Mouse (Mus musculus): Measurements from ENCODE around the gene Actr1b.
"Not testable (repeated sequence)": the region's sequence is repeated elsewhere in the genome, so short reads cannot be mapped to it uniquely, and the experiment has no call there.

Gene Actr1b

GRCm38 (mm10) chr1:36697030-36697429 lies 17.2 kb downstream of the Actr1b start:
- DNase-seq (ENCODE audit: low spot score), result no peak

GRCm38 (mm10) chr1:36696411-36696810 lies 17.8 kb downstream of the Actr1b start:
- no peak for DNase-seq (ENCODE audit: low spot score)

DNA sequence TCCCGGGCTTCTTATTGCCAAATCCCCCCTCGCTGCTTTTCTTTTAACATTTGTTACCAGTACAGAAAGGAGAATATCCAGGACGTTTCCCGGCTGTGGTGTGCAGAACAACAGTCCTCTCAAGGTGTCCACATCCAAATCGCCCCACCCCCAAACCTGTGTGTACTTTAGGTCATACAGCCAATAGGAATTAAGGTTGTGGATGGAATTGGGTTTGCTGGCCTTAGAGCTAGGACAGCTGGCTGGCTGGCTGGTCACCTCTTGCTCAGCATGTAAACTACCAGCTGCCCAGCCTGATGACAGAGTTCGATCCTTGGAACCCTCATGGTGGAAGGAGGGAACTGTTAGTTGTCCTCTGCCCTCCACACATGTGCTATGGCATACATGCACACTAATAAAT lies 19.4 kb downstream of the Actr1b start:
- DNase-seq (ENCODE audit: low spot score), result no peak

GRCm38 (mm10) chr1:36691271-36692155 lies 22.7 kb downstream of the Actr1b start, which contains the start of gene Cox5b:
Gene Cox5b (plus strand): TSS chr1:36691449.
- DNase-seq (ENCODE audit: low spot score), result peak; percentile 96

DNA sequence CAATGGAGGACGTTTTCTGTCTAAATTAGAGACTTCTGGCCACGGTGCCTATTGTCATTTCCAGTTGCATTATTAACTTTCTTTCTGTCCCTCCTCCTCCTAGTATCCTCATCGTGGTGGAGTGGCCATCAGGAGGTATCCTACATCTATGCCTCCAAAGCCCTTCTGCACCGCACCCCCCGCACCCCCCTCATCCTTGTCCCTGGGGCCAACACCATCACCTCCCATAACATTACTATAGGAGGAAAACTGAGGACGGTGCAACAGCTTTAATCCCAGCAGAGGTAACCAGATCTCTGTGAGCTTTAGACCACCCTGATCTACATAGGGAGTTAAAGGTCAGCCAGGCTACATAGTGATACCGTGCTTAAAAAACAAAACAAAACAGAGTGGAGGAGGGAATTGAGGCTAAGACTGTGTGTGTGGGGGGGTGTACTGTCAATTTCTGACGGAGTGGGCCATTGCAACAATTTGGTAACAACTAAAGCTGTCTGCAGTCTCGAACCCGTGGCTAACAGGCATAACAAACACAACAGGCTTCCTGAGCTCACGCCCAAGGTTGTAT lies 23.5 kb downstream of the Actr1b start:
- no peak for DNase-seq (ENCODE audit: low spot score)

- DNase-seq (ENCODE audit: low spot score), result peak; percentile 64
These were observed 30.3 kb downstream of the Actr1b start for GRCm38 (mm10) chr1:36683810-36684467.

DNA sequence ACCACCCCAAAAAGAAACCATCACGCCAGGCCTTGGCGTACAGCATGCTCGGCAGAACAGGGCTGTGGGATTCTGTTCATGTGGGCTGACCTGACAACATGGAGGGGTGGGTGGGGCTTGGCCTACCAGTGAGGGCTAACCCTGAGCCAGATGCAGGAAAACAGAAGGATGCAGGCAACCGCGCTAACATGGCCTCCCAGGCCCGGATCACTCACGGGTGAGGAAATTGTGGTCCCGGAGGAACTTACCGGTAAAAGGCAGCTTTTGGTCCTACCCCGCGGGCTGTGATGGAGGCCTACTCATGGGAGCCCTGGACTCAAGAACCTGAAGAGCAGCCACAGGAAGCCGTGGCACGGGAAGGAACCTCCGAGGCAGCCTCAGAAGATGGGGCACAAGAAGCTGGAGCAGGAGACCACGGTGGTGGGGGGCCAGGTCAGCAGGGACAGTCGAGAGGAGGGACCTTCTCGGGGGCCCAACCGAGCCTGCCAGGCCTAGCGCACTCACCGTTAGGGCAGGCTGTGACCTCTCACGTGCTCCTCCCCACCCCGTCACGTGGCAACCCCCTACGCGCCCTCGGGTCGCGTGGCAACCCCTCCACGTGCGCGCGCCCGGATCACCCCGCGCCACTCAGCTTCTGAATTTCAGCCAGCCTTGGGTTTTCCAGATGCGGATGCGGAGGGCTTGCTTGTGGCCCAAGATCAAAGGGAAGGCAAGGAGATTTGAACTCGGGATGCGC lies 31.4 kb downstream of the Actr1b start, which contains the start of gene Fam178b:
Fam178b (minus strand) TSS at position 564 of the 736 bp plus-strand sequence.
- no peak for DNase-seq (ENCODE audit: low spot score)

GRCm38 (mm10) chr1:36680893-36681292 lies 33.3 kb downstream of the Actr1b start:
- no peak for DNase-seq (ENCODE audit: low spot score)

GRCm38 (mm10) chr1:36674936-36675335 lies 39.3 kb downstream of the Actr1b start:
- DNase-seq (ENCODE audit: low spot score), result no peak

- no peak for DNase-seq (ENCODE audit: low spot score)
These were observed 41.4 kb downstream of the Actr1b start for GRCm38 (mm10) chr1:36672648-36673350.

GRCm38 (mm10) chr1:36671260-36671659 lies 43.0 kb downstream of the Actr1b start:
- no peak for DNase-seq (ENCODE audit: low spot score)

DNA sequence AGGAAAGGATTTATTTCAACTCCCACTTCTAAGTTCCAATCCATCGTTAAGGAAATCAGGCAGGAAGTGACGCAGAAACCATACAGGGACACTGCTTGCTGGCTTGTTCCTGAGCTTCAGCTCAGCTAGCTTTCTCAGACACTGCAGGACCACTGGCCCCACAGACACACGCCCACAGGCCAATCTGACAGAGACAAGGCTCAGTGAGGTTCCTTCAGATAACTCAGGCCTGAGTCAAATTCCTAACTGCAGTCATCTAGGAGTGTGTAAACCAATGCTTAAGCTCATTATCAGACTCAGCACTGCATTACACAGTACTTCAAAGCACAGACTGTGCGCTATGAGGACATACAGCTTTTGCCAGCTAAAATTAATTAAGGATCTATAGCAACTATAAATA lies 44.0 kb downstream of the Actr1b start:
- no peak for DNase-seq (ENCODE audit: low spot score)

GRCm38 (mm10) chr1:36668007-36668406 lies 46.2 kb downstream of the Actr1b start:
- not testable (repeated sequence) for DNase-seq (ENCODE audit: low spot score)

DNA sequence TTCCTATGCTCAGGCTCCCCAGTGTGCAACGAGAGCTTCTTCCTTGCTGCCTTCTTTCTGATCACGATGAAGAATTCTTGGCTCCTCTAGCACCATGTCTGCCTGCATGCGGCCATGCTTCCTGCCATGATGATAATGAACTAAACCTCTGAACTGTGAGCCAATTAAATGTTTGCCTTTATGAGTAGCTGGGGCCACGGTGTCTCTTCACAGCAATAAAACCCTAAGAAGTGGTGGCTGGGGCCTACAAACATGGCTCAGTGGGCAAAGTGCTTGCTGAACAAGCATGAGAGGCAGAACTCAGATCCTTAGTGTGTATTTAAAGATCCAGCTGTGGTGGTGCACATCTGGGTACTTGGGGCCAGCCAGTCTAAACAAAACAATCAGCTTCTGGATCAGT lies 48.3 kb downstream of the Actr1b start:
- DNase-seq (ENCODE audit: low spot score), result no peak

GRCm38 (mm10) chr1:36665165-36665723 lies 49.0 kb downstream of the Actr1b start:
- no peak for DNase-seq (ENCODE audit: low spot score)

GRCm38 (mm10) chr1:36664457-36664856 lies 49.8 kb downstream of the Actr1b start:
- no peak for DNase-seq (ENCODE audit: low spot score)

DNA sequence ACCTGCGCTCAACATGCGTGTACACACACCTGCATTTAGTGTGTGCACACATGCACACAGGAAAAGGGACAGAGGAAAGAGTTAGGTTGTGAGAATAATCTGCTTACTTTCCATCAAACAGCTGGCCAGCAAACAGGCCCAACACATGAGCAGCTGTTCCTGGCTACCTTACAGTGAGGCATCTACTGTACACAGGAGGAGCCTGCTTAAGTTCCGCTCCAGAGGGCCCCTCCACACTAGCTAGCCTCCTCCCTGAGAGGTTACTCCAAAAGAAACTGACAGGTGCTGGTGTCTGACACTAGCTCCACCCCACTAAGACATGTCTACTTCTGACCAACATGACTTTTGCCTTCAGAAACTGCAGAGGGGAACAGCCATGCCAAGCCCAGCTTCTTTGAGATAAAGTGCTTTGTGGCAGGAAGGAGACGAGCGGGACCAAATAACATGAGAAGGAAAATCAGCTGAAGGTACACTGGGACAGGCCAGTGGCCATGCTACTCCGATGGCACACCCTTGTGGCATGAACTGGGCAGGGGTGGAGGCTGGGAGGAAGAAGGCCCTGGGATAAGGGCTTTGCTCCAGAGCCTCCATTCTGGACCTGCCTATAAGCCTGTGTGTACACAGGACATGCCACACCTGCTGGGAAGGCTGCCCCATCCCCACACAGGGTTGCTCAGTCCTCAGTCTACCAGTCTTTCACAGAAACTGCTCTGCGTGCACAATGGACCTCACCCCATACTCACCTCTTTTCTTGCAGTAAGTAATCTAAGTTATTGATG lies 55.4 kb downstream of the Actr1b start:
- DNase-seq (ENCODE audit: low spot score), result no peak

GRCm38 (mm10) chr1:36657658-36658415 lies 56.4 kb downstream of the Actr1b start:
- peak; percentile 10 for DNase-seq (ENCODE audit: low spot score)

- no peak for DNase-seq (ENCODE audit: low spot score)
These were observed 58.0 kb downstream of the Actr1b start for GRCm38 (mm10) chr1:36656233-36656632.

GRCm38 (mm10) chr1:36655039-36655438 lies 59.2 kb downstream of the Actr1b start:
- DNase-seq (ENCODE audit: low spot score), result no peak
